Mouse (Mus musculus) forebrain, embryonic 11.5 days (tissue): ENCODE results near the gene Pcca. TPM values are rescaled to one million over a fixed set of nuclear protein-coding genes. Genes with fewer than 3 reads are reported as not detected.

Experiments
- ATAC-seq: fragments of 200-750 bp; cut with Nextera tagmentation; replicated peaks from 2 replicates; pipeline ENCODE4 v1.8.0; 2017; ENCODE audit warnings: moderate TSS enrichment; ENCODE audit not compliant: low FRiP score
- DNase-seq: peaks from one replicate; pipeline ENCODE4 v3.0.0-alpha.2; 2017; ENCODE audit warnings: low spot score
- H3K27ac ChIP-seq: fragments of 300-500 bp; sonication (generic); 2 replicates; pipeline ENCODE4 v1.5.1; 2014; ENCODE audit warnings: low read depth, low read length
- H3K27me3 ChIP-seq: fragments of 300-500 bp; sonication (generic); 2 replicates; pipeline ENCODE4 v1.6.1; 2014; ENCODE audit warnings: mild to moderate bottlenecking, low read length, mixed read lengths; ENCODE audit not compliant: control insufficient read depth, insufficient read depth
- H3K36me3 ChIP-seq: fragments of 300-500 bp; sonication (generic); 2 replicates; pipeline ENCODE4 v1.6.1; 2014; ENCODE audit warnings: mild to moderate bottlenecking, low read length, moderate library complexity, mixed read lengths; ENCODE audit not compliant: control insufficient read depth, insufficient read depth
- H3K4me1 ChIP-seq: fragments of 300-500 bp; sonication (generic); replicated peaks from 2 replicates; pipeline ENCODE4 v1.6.1; 2014; ENCODE audit warnings: low read length, mixed read lengths; ENCODE audit not compliant: control insufficient read depth, insufficient read depth
- H3K4me2 ChIP-seq: fragments of 300-500 bp; sonication (generic); 2 replicates; pipeline ENCODE4 v1.6.1; 2014; ENCODE audit warnings: low read depth, mild to moderate bottlenecking, low read length, moderate library complexity, mixed read lengths; ENCODE audit not compliant: severe bottlenecking
- H3K4me3 ChIP-seq: fragments of 300-500 bp; sonication (generic); 2 replicates; pipeline ENCODE4 v1.5.1; 2014; ENCODE audit warnings: low read depth, low read length
- H3K9ac ChIP-seq: fragments of 300-500 bp; sonication (generic); 2 replicates; pipeline ENCODE4 v1.6.1; 2014; ENCODE audit warnings: low read length
- H3K9me3 ChIP-seq: fragments of 300-500 bp; sonication (generic); 2 replicates; pipeline ENCODE4 v1.6.1; 2016; ENCODE audit warnings: low read length, mixed read lengths; ENCODE audit not compliant: control insufficient read depth
- WGBS: fragments of 180-500 bp; shearing (Covaris S2); extraction: QIAGEN DNeasy Blood & Tissue Kit; methylation state at CpG from one replicate; pipeline ENCODE4 v1.1.7; 2014; 5-methylcytosine and 5-hydroxymethylcytosine counted together
- polyA plus RNA-seq: library from polyadenylated mRNA; unstranded; fragments of >200 nt; fragmentation: Nextera tagmentation; extraction: Ambion mirVana; gene quantifications from 2 replicates; pipeline ENCODE4 v1.2.1, GENCODE M21; 2014

Gene Pcca
- polyA plus RNA-seq, 1 experiment from 2014 or later: 39.6 TPM

- H3K4me1 ChIP-seq: no peaks in the 10 kb centered on the region; the same call in 1 of the 2 replicates
- H3K36me3 ChIP-seq: no peaks in the 10 kb centered on the region
- no peak overlapping the region for H3K9ac ChIP-seq
- no peaks in the 10 kb centered on the region for H3K9me3 ChIP-seq
- H3K4me2 ChIP-seq: no peak overlapping the region
- DNase-seq (no peak), ATAC-seq (no peak)
- H3K27ac ChIP-seq: no peak overlapping the region
- 90% methylated on average over 2 of the region's 2 CpGs for whole genome bisulfite sequencing
- no peaks in the 10 kb centered on the region for H3K27me3 ChIP-seq
- H3K4me3 ChIP-seq: no peak overlapping the region
Measured at GRCm38 (mm10) chr14:122639168-122639720, 105.1 kb downstream of the Pcca start.

- Histone ChIP-seq H3K9ac (no peak overlapping the region), H3K36me3 (no peaks in the 10 kb centered on the region), H3K9me3 (no peaks in the 10 kb centered on the region), H3K4me3 (no peak overlapping the region), H3K4me2 (no peak overlapping the region), H3K27me3 (no peaks in the 10 kb centered on the region), H3K4me1 (no peaks in the 10 kb centered on the region; the same call in 1 of the 2 replicates), H3K27ac (no peak overlapping the region)
- no peak for ATAC-seq
- 94% methylated on average over 1 of the region's 1 CpGs for WGBS
- DNase-seq: no peak
Measured at GRCm38 (mm10) chr14:122642432-122642831, 108.3 kb downstream of the Pcca start.

GRCm38 (mm10) chr14:122648214-122648613 is 114.1 kb downstream of the Pcca start:
- no peak overlapping the region for H3K9ac ChIP-seq
- DNase-seq (no peak), ATAC-seq (no peak)
- H3K9me3 ChIP-seq: no peaks in the 10 kb centered on the region
- H3K27ac ChIP-seq: no peak overlapping the region
- H3K27me3 ChIP-seq: no peaks in the 10 kb centered on the region
- H3K36me3 ChIP-seq: no peaks in the 10 kb centered on the region
- H3K4me1 ChIP-seq: no peaks in the 10 kb centered on the region
- no peak overlapping the region for H3K4me3 ChIP-seq
- 90% methylated on average over 1 of the region's 1 CpGs for WGBS
- no peak overlapping the region for H3K4me2 ChIP-seq

- H3K4me3 ChIP-seq: no peak overlapping the region
- no peaks in the 10 kb centered on the region for H3K27me3 ChIP-seq
- 84% methylated on average over 3 of the region's 3 CpGs for WGBS
- DNase-seq (no peak), ATAC-seq (no peak)
- H3K36me3 ChIP-seq: no peaks in the 10 kb centered on the region
- H3K4me1 ChIP-seq: no peaks in the 10 kb centered on the region
- H3K4me2 ChIP-seq: no peak overlapping the region
- H3K27ac ChIP-seq: no peak overlapping the region
- no peaks in the 10 kb centered on the region for H3K9me3 ChIP-seq
- H3K9ac ChIP-seq: no peak overlapping the region
Measured at GRCm38 (mm10) chr14:122649336-122649950, 115.3 kb downstream of the Pcca start.

- Histone ChIP-seq H3K4me1 (no peaks in the 10 kb centered on the region), H3K27me3 (no peaks in the 10 kb centered on the region), H3K9ac (no peak overlapping the region), H3K4me3 (no peak overlapping the region), H3K27ac (no peak overlapping the region), H3K36me3 (no peaks in the 10 kb centered on the region), H3K9me3 (no peaks in the 10 kb centered on the region), H3K4me2 (no peak overlapping the region)
- WGBS: 85% methylated on average over 2 of the region's 2 CpGs
- no peak for DNase-seq
- ATAC-seq: no peak
Measured at GRCm38 (mm10) chr14:122651681-122652080, 117.6 kb downstream of the Pcca start.

GRCm38 (mm10) chr14:122675661-122676060 is 141.5 kb downstream of the Pcca start:
- no peaks in the 10 kb centered on the region for H3K27me3 ChIP-seq
- DNase-seq (no peak), ATAC-seq (no peak)
- 83% methylated on average over 3 of the region's 3 CpGs for WGBS
- no peak overlapping the region for H3K27ac ChIP-seq
- no peaks in the 10 kb centered on the region for H3K4me1 ChIP-seq
- no peak overlapping the region for H3K4me3 ChIP-seq
- H3K9ac ChIP-seq: no peak overlapping the region
- H3K36me3 ChIP-seq: no peaks in the 10 kb centered on the region
- H3K4me2 ChIP-seq: no peak overlapping the region
- H3K9me3 ChIP-seq: no peaks in the 10 kb centered on the region

- WGBS: 93% methylated on average over 1 of the region's 1 CpGs
- H3K36me3 ChIP-seq: no peaks in the 10 kb centered on the region
- DNase-seq: no peak
- no peak overlapping the region for H3K27ac ChIP-seq
- H3K4me1 ChIP-seq: no peaks in the 10 kb centered on the region
- no peaks in the 10 kb centered on the region for H3K27me3 ChIP-seq
- H3K9me3 ChIP-seq: no peaks in the 10 kb centered on the region
- no peak overlapping the region for H3K4me2 ChIP-seq
- H3K9ac ChIP-seq: no peak overlapping the region
- H3K4me3 ChIP-seq: no peak overlapping the region
- no peak for ATAC-seq
Measured at GRCm38 (mm10) chr14:122683645-122684044, 149.5 kb downstream of the Pcca start.

- Histone ChIP-seq H3K27ac (no peak overlapping the region), H3K4me1 (no peaks in the 10 kb centered on the region), H3K36me3 (no peaks in the 10 kb centered on the region), H3K9me3 (no peaks in the 10 kb centered on the region), H3K4me3 (no peak overlapping the region), H3K4me2 (no peak overlapping the region), H3K27me3 (no peaks in the 10 kb centered on the region), H3K9ac (no peak overlapping the region)
- DNase-seq: no peak
- WGBS: 80% methylated on average over 4 of the region's 4 CpGs
- ATAC-seq: no peak
Measured at GRCm38 (mm10) chr14:122684250-122684649, 150.1 kb downstream of the Pcca start.

GRCm38 (mm10) chr14:122684811-122685210 is 150.7 kb downstream of the Pcca start:
- H3K4me3 ChIP-seq: no peak overlapping the region
- no peak; the same call in 1 of the 2 replicates for ATAC-seq
- H3K36me3 ChIP-seq: no peaks in the 10 kb centered on the region
- H3K9ac ChIP-seq: no peak overlapping the region
- DNase-seq: no peak
- H3K27me3 ChIP-seq: no peaks in the 10 kb centered on the region
- H3K4me1 ChIP-seq: no peaks in the 10 kb centered on the region
- H3K4me2 ChIP-seq: no peak overlapping the region
- WGBS: 59% methylated on average over 2 of the region's 2 CpGs
- H3K27ac ChIP-seq: no peak overlapping the region
- H3K9me3 ChIP-seq: no peaks in the 10 kb centered on the region
